Mouse (Mus musculus): ENCODE results near the gene Relb. TPM values are rescaled to one million over a fixed set of nuclear protein-coding genes. Genes with fewer than 3 reads are reported as not detected.

The Relb gene
- polyA plus RNA-seq, 1 experiment from 2014 or later = 14.0 TPM

GRCm38 (mm10) chr7:19664455-19664954 lies 35.3 kb upstream of the Relb start:
- H3K27me3 ChIP-seq = no peaks in the 10 kb centered on the region
- H3K36me3 ChIP-seq = peaks cover 11% of the 10 kb centered on the region
- peak overlapping the region; percentile 67 for H3K4me2 ChIP-seq (replicated peaks)
- ATAC-seq (ENCODE audit: insufficient number of reproducible peaks, low FRiP score, low TSS enrichment, low read depth) = peak; percentile 45
- peaks cover 21% of the 10 kb centered on the region for H3K4me1 ChIP-seq
- under 1% methylated on average over 32 of the region's 37 CpGs for WGBS
- peak overlapping the region; percentile 99 for H3K4me3 ChIP-seq (replicated peaks)
- peak overlapping the region; percentile 97 for H3K9ac ChIP-seq
- peak overlapping the region; percentile 75 for H3K27ac ChIP-seq (replicated peaks)
- no peaks in the 10 kb centered on the region for H3K9me3 ChIP-seq (replicated peaks)

GRCm38 (mm10) chr7:19663940-19664339 lies 34.7 kb upstream of the Relb start:
- Histone ChIP-seq H3K9me3 (replicated peaks) (no peaks in the 10 kb centered on the region), H3K4me2 (replicated peaks) (peak overlapping the region; percentile 67), H3K4me3 (replicated peaks) (peak overlapping the region; percentile 99), H3K9ac (peak overlapping the region; percentile 97), H3K36me3 (peaks cover 13% of the 10 kb centered on the region), H3K4me1 (peaks cover 16% of the 10 kb centered on the region), H3K27me3 (no peaks in the 10 kb centered on the region), H3K27ac (replicated peaks) (no peak overlapping the region)
- no peak for ATAC-seq (ENCODE audit: insufficient number of reproducible peaks, low FRiP score, low TSS enrichment, low read depth)
- 14% methylated on average over 8 of the region's 8 CpGs for WGBS

- H3K27me3 ChIP-seq = no peaks in the 10 kb centered on the region
- no peak overlapping the region for H3K4me2 ChIP-seq (replicated peaks)
- H3K36me3 ChIP-seq = peaks cover 70% of the 10 kb centered on the region
- H3K4me1 ChIP-seq = no peaks in the 10 kb centered on the region
- no peak for ATAC-seq (ENCODE audit: insufficient number of reproducible peaks, low FRiP score, low TSS enrichment, low read depth)
- no peak overlapping the region for H3K9ac ChIP-seq
- no peaks in the 10 kb centered on the region for H3K9me3 ChIP-seq (replicated peaks)
- H3K4me3 ChIP-seq (replicated peaks) = no peak overlapping the region
- H3K27ac ChIP-seq (replicated peaks) = no peak overlapping the region
- 95% methylated on average over 2 of the region's 2 CpGs for WGBS
Observed at GRCm38 (mm10) chr7:19652614-19653013, 23.4 kb upstream of the Relb start.

- Histone ChIP-seq H3K27me3 (no peaks in the 10 kb centered on the region), H3K4me2 (replicated peaks) (no peak overlapping the region), H3K27ac (replicated peaks) (no peak overlapping the region), H3K9me3 (replicated peaks) (no peaks in the 10 kb centered on the region), H3K36me3 (peaks cover 78% of the 10 kb centered on the region), H3K4me1 (no peaks in the 10 kb centered on the region), H3K4me3 (replicated peaks) (no peak overlapping the region), H3K9ac (no peak overlapping the region)
- no peak for ATAC-seq (ENCODE audit: insufficient number of reproducible peaks, low FRiP score, low TSS enrichment, low read depth)
- WGBS = 87% methylated on average over 6 of the region's 6 CpGs
Observed at GRCm38 (mm10) chr7:19651063-19651786, 22.0 kb upstream of the Relb start.

GRCm38 (mm10) chr7:19641223-19641622 lies 12.0 kb upstream of the Relb start:
- no peak overlapping the region for H3K4me2 ChIP-seq (replicated peaks)
- H3K4me3 ChIP-seq (replicated peaks) = no peak overlapping the region
- H3K27me3 ChIP-seq = no peaks in the 10 kb centered on the region
- no peaks in the 10 kb centered on the region for H3K4me1 ChIP-seq
- peaks cover 97% of the 10 kb centered on the region for H3K36me3 ChIP-seq
- no peak for ATAC-seq (ENCODE audit: insufficient number of reproducible peaks, low FRiP score, low TSS enrichment, low read depth)
- no peak overlapping the region for H3K9ac ChIP-seq
- 95% methylated on average over 4 of the region's 4 CpGs for WGBS
- no peak overlapping the region for H3K27ac ChIP-seq (replicated peaks)
- H3K9me3 ChIP-seq (replicated peaks) = no peaks in the 10 kb centered on the region

- no peak overlapping the region for H3K27ac ChIP-seq (replicated peaks)
- no peaks in the 10 kb centered on the region for H3K9me3 ChIP-seq (replicated peaks)
- no peaks in the 10 kb centered on the region for H3K4me1 ChIP-seq
- H3K27me3 ChIP-seq = no peaks in the 10 kb centered on the region
- peaks cover 88% of the 10 kb centered on the region for H3K36me3 ChIP-seq
- H3K4me3 ChIP-seq (replicated peaks) = no peak overlapping the region
- no peak overlapping the region for H3K9ac ChIP-seq
- 88% methylated on average over 11 of the region's 11 CpGs for WGBS
- ATAC-seq (ENCODE audit: insufficient number of reproducible peaks, low FRiP score, low TSS enrichment, low read depth) = no peak
- H3K4me2 ChIP-seq (replicated peaks) = no peak overlapping the region
Observed at GRCm38 (mm10) chr7:19635074-19635827, 6.0 kb upstream of the Relb start.

GRCm38 (mm10) chr7:19634591-19634990 lies 5.4 kb upstream of the Relb start:
- 100% methylated on average over 2 of the region's 2 CpGs for WGBS
- Histone ChIP-seq H3K27ac (replicated peaks) (no peak overlapping the region), H3K4me1 (peaks cover 2% of the 10 kb centered on the region; the same call in 1 of the 2 replicates), H3K9me3 (replicated peaks) (no peaks in the 10 kb centered on the region), H3K27me3 (no peaks in the 10 kb centered on the region), H3K9ac (no peak overlapping the region), H3K4me2 (replicated peaks) (no peak overlapping the region), H3K4me3 (replicated peaks) (no peak overlapping the region), H3K36me3 (peaks cover 82% of the 10 kb centered on the region)
- no peak for ATAC-seq (ENCODE audit: insufficient number of reproducible peaks, low FRiP score, low TSS enrichment, low read depth)

GRCm38 (mm10) chr7:19633855-19634254 lies 4.6 kb upstream of the Relb start:
- Histone ChIP-seq H3K9ac (no peak overlapping the region), H3K27me3 (no peaks in the 10 kb centered on the region), H3K27ac (replicated peaks) (no peak overlapping the region), H3K4me3 (replicated peaks) (no peak overlapping the region), H3K9me3 (replicated peaks) (no peaks in the 10 kb centered on the region), H3K36me3 (peaks cover 74% of the 10 kb centered on the region), H3K4me2 (replicated peaks) (no peak overlapping the region), H3K4me1 (peaks cover 5% of the 10 kb centered on the region; the same call in 1 of the 2 replicates)
- whole genome bisulfite sequencing = 93% methylated on average over 15 of the region's 15 CpGs
- ATAC-seq (ENCODE audit: insufficient number of reproducible peaks, low FRiP score, low TSS enrichment, low read depth) = no peak

GRCm38 (mm10) chr7:19633197-19633596 lies 4.0 kb upstream of the Relb start:
- Histone ChIP-seq H3K4me3 (replicated peaks) (no peak overlapping the region), H3K9me3 (replicated peaks) (no peaks in the 10 kb centered on the region), H3K36me3 (peaks cover 68% of the 10 kb centered on the region), H3K4me2 (replicated peaks) (no peak overlapping the region), H3K4me1 (peaks cover 5% of the 10 kb centered on the region; the same call in 1 of the 2 replicates), H3K27me3 (no peaks in the 10 kb centered on the region), H3K27ac (replicated peaks) (no peak overlapping the region), H3K9ac (no peak overlapping the region)
- 87% methylated on average over 17 of the region's 17 CpGs for whole genome bisulfite sequencing
- ATAC-seq (ENCODE audit: insufficient number of reproducible peaks, low FRiP score, low TSS enrichment, low read depth) = no peak

- ATAC-seq (ENCODE audit: insufficient number of reproducible peaks, low FRiP score, low TSS enrichment, low read depth) = no peak
- Histone ChIP-seq H3K36me3 (peaks cover 63% of the 10 kb centered on the region), H3K4me3 (replicated peaks) (no peak overlapping the region), H3K4me1 (peaks cover 5% of the 10 kb centered on the region; the same call in 1 of the 2 replicates), H3K27ac (replicated peaks) (no peak overlapping the region), H3K27me3 (no peaks in the 10 kb centered on the region), H3K4me2 (replicated peaks) (no peak overlapping the region), H3K9me3 (replicated peaks) (no peaks in the 10 kb centered on the region), H3K9ac (no peak overlapping the region)
Observed at GRCm38 (mm10) chr7:19632720-19633119, 3.5 kb upstream of the Relb start.

- Histone ChIP-seq H3K4me3 (replicated peaks) (no peak overlapping the region), H3K4me1 (peaks cover 5% of the 10 kb centered on the region; the same call in 1 of the 2 replicates), H3K9me3 (replicated peaks) (no peaks in the 10 kb centered on the region), H3K27ac (replicated peaks) (no peak overlapping the region), H3K36me3 (peaks cover 58% of the 10 kb centered on the region), H3K27me3 (no peaks in the 10 kb centered on the region), H3K4me2 (replicated peaks) (no peak overlapping the region), H3K9ac (no peak overlapping the region)
- ATAC-seq (ENCODE audit: insufficient number of reproducible peaks, low FRiP score, low TSS enrichment, low read depth) = no peak
Observed at GRCm38 (mm10) chr7:19632275-19632674, 3.0 kb upstream of the Relb start.
